Mouse (Mus musculus): ENCODE measurements around the gene Slc16a6. TPM values are rescaled to one million over a fixed set of nuclear protein-coding genes. Genes with fewer than 3 reads are reported as not detected.

The Slc16a6 gene
- polyA plus RNA-seq, 1 experiment from 2014 or later: 2.9 TPM

GRCm38 (mm10) chr11:109439209-109439608 is 34.2 kb downstream of the Slc16a6 start:
- H3K4me3 ChIP-seq (ENCODE audit: low read depth, low read length): peak overlapping the region; percentile 43; the same call in 1 of the 2 replicates
- no peaks in the 10 kb centered on the region for H3K9me3 ChIP-seq (ENCODE audit: control insufficient read depth, low read length)
- no peak for ATAC-seq (ENCODE audit: insufficient number of reproducible peaks, low FRiP score, low TSS enrichment, low read depth)
- H3K27ac ChIP-seq (replicated peaks; ENCODE audit: low read depth, low read length): no peak overlapping the region
- H3K4me2 ChIP-seq (ENCODE audit: low read depth, severe bottlenecking): peak overlapping the region; percentile 83; the same call in 1 of the 2 replicates
- DNase-seq (ENCODE audit: low spot score): peak; percentile 25
- H3K36me3 ChIP-seq (ENCODE audit: control insufficient read depth, insufficient read depth, low read length): peaks cover 10% of the 10 kb centered on the region
- WGBS: 29% methylated on average over 5 of the region's 5 CpGs
- no peak overlapping the region for H3K9ac ChIP-seq (ENCODE audit: low read length)
- no peaks in the 10 kb centered on the region for H3K4me1 ChIP-seq (ENCODE audit: control insufficient read depth, insufficient read depth, low read length)
- H3K27me3 ChIP-seq (ENCODE audit: control insufficient read depth, insufficient read depth, low read length): no peaks in the 10 kb centered on the region

DNA sequence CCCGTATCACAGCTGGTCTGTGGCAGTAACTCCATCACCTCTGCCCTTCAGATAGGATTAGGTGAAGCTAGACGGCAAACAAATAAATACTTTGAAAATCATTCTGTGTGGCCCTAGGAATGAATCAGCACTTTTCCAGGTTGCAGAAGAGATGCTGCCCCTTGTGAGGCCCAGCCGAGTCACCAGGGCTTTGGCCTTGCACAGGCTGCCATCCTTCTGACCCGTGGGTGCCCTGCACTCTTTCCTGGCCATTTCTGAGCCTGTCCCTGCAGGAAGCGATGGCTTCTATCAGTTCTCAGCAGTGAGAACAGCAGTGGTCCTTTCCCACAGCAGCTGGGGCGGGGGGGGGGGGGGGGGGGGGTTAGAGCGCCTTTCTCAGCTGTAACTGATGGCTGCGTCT is 36.5 kb downstream of the Slc16a6 start:
- Histone ChIP-seq H3K36me3 (ENCODE audit: control insufficient read depth, insufficient read depth, low read length) (peaks cover 11% of the 10 kb centered on the region), H3K9me3 (ENCODE audit: control insufficient read depth, low read length) (no peaks in the 10 kb centered on the region), H3K4me2 (ENCODE audit: low read depth, severe bottlenecking) (no peak overlapping the region), H3K4me3 (ENCODE audit: low read depth, low read length) (no peak overlapping the region), H3K4me1 (ENCODE audit: control insufficient read depth, insufficient read depth, low read length) (no peaks in the 10 kb centered on the region), H3K9ac (ENCODE audit: low read length) (no peak overlapping the region), H3K27ac (replicated peaks; ENCODE audit: low read depth, low read length) (no peak overlapping the region), H3K27me3 (ENCODE audit: control insufficient read depth, insufficient read depth, low read length) (no peaks in the 10 kb centered on the region)
- no peak for ATAC-seq (ENCODE audit: insufficient number of reproducible peaks, low FRiP score, low TSS enrichment, low read depth)
- 75% methylated on average over 7 of the region's 8 CpGs for WGBS
- no peak for DNase-seq (ENCODE audit: low spot score)

DNA sequence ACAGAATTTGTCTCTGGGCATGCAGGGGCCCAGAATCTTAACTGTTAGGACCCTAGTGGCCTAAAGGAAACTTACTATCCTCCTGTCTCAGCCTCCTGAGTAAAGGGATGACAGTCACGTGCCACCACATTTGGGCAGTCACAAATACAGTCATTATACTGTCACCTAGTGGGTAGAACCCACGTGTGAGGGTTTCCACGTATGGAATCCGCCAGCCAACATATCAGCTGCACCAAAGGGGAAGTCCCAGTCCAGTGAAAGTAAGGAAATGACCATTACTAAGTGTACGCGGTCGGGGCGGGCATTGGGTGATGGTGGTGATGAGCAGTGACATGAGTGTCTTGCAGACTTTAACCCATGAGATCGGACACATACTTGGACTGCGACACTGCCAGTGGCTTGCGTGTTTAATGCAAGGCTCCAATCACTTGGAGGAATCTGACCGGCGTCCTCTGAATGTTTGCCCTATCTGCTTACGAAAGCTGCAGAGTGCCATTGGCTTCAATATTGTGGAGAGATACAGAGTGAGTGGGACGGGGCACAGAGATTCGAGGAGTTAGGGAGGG is 39.1 kb downstream of the Slc16a6 start:
- no peak for ATAC-seq (ENCODE audit: insufficient number of reproducible peaks, low FRiP score, low TSS enrichment, low read depth)
- H3K4me3 ChIP-seq (ENCODE audit: low read depth, low read length): no peak overlapping the region
- H3K4me2 ChIP-seq (ENCODE audit: low read depth, severe bottlenecking): no peak overlapping the region
- 93% methylated on average over 16 of the region's 16 CpGs for WGBS
- no peak overlapping the region for H3K9ac ChIP-seq (ENCODE audit: low read length)
- no peak for DNase-seq (ENCODE audit: low spot score)
- H3K27ac ChIP-seq (replicated peaks; ENCODE audit: low read depth, low read length): no peak overlapping the region
- H3K27me3 ChIP-seq (ENCODE audit: control insufficient read depth, insufficient read depth, low read length): no peaks in the 10 kb centered on the region
- H3K9me3 ChIP-seq (ENCODE audit: control insufficient read depth, low read length): no peaks in the 10 kb centered on the region
- no peaks in the 10 kb centered on the region for H3K4me1 ChIP-seq (ENCODE audit: control insufficient read depth, insufficient read depth, low read length)
- peaks cover 15% of the 10 kb centered on the region for H3K36me3 ChIP-seq (ENCODE audit: control insufficient read depth, insufficient read depth, low read length)

DNA sequence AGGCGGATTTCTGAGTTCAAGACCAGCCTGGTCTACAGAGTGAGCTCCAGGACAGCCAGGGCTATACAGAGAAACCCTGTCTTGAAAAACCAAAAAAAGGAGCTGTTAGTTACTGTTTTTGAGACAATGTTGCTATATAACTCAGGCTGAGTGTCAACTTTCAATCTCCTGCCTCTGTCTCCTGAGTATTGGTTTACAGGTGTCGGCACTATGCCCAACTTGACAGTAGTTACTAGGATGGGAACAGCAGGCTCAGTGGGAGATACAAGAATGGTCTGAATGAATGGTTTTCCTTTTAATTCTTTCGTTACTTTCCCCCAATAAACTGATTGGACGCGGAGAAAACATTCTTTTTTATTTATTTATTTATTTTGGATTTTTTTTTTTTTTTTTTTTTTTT is 46.0 kb downstream of the Slc16a6 start:
- H3K4me2 ChIP-seq (ENCODE audit: low read depth, severe bottlenecking): no peak overlapping the region
- no peak overlapping the region for H3K4me3 ChIP-seq (ENCODE audit: low read depth, low read length)
- no peaks in the 10 kb centered on the region for H3K9me3 ChIP-seq (ENCODE audit: control insufficient read depth, low read length)
- H3K27me3 ChIP-seq (ENCODE audit: control insufficient read depth, insufficient read depth, low read length): no peaks in the 10 kb centered on the region
- H3K36me3 ChIP-seq (ENCODE audit: control insufficient read depth, insufficient read depth, low read length): peaks cover 4% of the 10 kb centered on the region
- no peaks in the 10 kb centered on the region for H3K4me1 ChIP-seq (ENCODE audit: control insufficient read depth, insufficient read depth, low read length)
- no peak for DNase-seq (ENCODE audit: low spot score)
- H3K9ac ChIP-seq (ENCODE audit: low read length): no peak overlapping the region
- no peak for ATAC-seq (ENCODE audit: insufficient number of reproducible peaks, low FRiP score, low TSS enrichment, low read depth)
- no peak overlapping the region for H3K27ac ChIP-seq (replicated peaks; ENCODE audit: low read depth, low read length)
- 94% methylated on average over 5 of the region's 5 CpGs for WGBS

DNA sequence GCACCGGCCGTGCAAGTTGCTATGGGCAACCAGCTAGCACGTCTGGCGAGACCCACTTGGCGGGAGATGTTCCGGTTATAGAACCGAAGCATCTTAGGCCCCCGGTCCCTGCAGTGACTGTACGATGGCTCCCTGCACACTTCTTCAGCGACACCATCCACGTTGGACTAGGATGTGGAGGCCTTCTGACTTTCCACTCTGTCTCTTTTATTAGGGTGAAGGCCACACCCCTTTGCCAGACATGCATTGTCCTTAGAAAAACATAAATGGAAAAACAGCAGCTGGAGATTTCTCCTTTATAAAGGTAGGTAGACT is 47.2 kb downstream of the Slc16a6 start:
- Histone ChIP-seq H3K27me3 (ENCODE audit: control insufficient read depth, insufficient read depth, low read length) (no peaks in the 10 kb centered on the region), H3K36me3 (ENCODE audit: control insufficient read depth, insufficient read depth, low read length) (peaks cover 4% of the 10 kb centered on the region), H3K4me3 (ENCODE audit: low read depth, low read length) (peak overlapping the region; percentile 60), H3K27ac (replicated peaks; ENCODE audit: low read depth, low read length) (peak overlapping the region; percentile 72), H3K9ac (ENCODE audit: low read length) (peak overlapping the region; percentile 82), H3K9me3 (ENCODE audit: control insufficient read depth, low read length) (no peaks in the 10 kb centered on the region), H3K4me2 (ENCODE audit: low read depth, severe bottlenecking) (peak overlapping the region; percentile 55), H3K4me1 (ENCODE audit: control insufficient read depth, insufficient read depth, low read length) (no peaks in the 10 kb centered on the region)
- 0% methylated on average over 11 of the region's 11 CpGs for WGBS
- DNase-seq (ENCODE audit: low spot score): no peak
- no peak; the same call in 1 of the 2 replicates for ATAC-seq (ENCODE audit: insufficient number of reproducible peaks, low FRiP score, low TSS enrichment, low read depth)

DNA sequence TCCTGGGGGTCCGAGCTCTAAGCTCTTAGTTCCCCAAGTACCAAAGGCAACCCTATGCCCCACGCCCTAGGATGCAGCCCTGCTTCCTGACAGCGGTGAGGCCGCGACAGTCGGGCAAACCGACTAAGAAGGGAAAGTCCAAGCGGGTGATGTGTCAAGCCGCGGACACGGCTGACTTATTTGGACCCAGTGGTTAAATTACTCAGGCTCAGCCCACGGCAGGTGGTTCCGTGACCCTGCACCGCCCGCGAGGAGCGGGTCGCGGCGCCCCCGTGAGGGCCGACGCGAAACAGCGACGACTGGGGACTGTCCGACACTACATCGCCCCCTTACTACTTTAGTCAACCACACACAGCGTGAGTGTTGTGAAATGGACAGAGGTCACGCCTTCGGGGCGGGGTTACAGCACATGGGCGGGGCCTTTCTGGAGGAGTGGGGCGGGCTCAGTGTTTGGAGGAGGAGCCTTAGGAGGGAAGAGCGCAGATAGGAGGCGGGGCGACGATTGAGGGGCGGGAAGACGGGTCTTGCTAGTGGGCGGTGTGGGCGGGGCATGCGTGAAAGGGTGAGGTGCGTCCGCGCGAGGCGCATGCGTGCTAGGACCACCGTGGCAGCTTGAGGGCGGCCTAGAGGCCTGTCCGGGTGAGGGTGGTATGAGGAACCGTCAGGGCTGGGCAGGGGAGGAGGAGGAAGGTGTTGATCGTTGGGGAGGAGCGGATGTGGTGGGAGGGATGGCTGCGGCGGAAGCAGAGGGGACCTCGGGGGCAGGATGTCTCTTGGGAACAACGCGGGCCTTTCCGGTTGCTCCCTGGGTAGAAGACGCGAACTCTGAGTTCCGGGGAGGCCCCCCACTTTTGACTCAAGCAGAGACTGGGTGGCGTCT is 47.8 kb downstream of the Slc16a6 start, which contains the start of gene Amz2:
Gene Amz2, plus strand, starts transcription at position 555 of the 880 bp plus-strand sequence.
- under 1% methylated on average over 65 of the region's 65 CpGs for WGBS
- Histone ChIP-seq H3K9ac (ENCODE audit: low read length) (peak within 1 kb of the TSS; percentile 82), H3K4me3 (ENCODE audit: low read depth, low read length) (peak within 1 kb of the TSS; percentile 60), H3K36me3 (ENCODE audit: control insufficient read depth, insufficient read depth, low read length) (peaks cover 4% of the 10 kb centered on the region), H3K27me3 (ENCODE audit: control insufficient read depth, insufficient read depth, low read length) (no peaks in the 10 kb centered on the region), H3K4me2 (ENCODE audit: low read depth, severe bottlenecking) (peak within 1 kb of the TSS; percentile 55), H3K27ac (replicated peaks; ENCODE audit: low read depth, low read length) (peak within 1 kb of the TSS; percentile 72), H3K4me1 (ENCODE audit: control insufficient read depth, insufficient read depth, low read length) (no peaks in the 10 kb centered on the region), H3K9me3 (ENCODE audit: control insufficient read depth, low read length) (no peaks in the 10 kb centered on the region)
- DNase-seq (ENCODE audit: low spot score) (peak; percentile 100), ATAC-seq (ENCODE audit: insufficient number of reproducible peaks, low FRiP score, low TSS enrichment, low read depth) (peak; percentile 95)

DNA sequence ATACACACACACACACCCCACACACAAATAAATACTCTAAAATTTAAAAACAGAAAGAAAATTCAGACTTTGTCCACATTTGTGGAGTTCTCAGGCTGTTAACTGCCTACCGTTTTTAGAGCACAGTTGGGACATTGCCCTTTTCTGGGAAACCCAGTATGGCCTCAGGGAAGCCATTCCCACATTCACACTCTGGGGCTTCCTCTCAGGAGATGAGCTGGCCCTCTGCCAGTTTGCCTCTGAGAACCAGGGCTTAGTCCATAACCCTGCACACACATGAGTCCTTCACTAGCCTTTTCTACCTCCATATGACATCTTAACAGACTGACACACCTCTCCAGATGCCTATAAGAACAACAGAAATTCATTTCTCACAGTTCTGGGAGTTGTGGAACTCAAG is 50.1 kb downstream of the Slc16a6 start:
- H3K36me3 ChIP-seq (ENCODE audit: control insufficient read depth, insufficient read depth, low read length): no peaks in the 10 kb centered on the region
- H3K4me1 ChIP-seq (ENCODE audit: control insufficient read depth, insufficient read depth, low read length): no peaks in the 10 kb centered on the region
- ATAC-seq (ENCODE audit: insufficient number of reproducible peaks, low FRiP score, low TSS enrichment, low read depth): no peak
- H3K27me3 ChIP-seq (ENCODE audit: control insufficient read depth, insufficient read depth, low read length): no peaks in the 10 kb centered on the region
- no peak overlapping the region for H3K4me2 ChIP-seq (ENCODE audit: low read depth, severe bottlenecking)
- H3K9ac ChIP-seq (ENCODE audit: low read length): no peak overlapping the region
- no peak for DNase-seq (ENCODE audit: low spot score)
- no peak overlapping the region for H3K27ac ChIP-seq (replicated peaks; ENCODE audit: low read depth, low read length)
- WGBS: 69% methylated on average over 1 of the region's 1 CpGs
- no peaks in the 10 kb centered on the region for H3K9me3 ChIP-seq (ENCODE audit: control insufficient read depth, low read length)
- H3K4me3 ChIP-seq (ENCODE audit: low read depth, low read length): no peak overlapping the region

DNA sequence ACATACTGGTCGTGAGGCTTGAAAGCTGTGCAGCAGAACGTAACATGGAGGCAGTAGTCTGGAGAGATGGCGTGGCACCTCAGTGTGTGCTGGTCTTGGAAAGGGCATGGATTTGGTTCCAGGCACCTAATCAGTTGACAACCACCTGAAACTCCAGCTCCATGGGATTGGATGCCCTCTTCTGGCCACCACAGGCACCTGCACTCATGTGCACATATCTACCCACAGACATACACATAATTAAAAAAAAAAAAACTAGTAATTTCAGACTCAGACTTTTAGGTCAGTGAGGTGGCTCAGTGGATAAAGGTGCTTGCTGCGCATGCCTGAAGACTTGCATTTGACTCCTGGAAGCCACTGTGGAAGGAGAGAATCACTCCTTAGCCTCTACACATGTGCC is 51.1 kb downstream of the Slc16a6 start:
- no peaks in the 10 kb centered on the region for H3K27me3 ChIP-seq (ENCODE audit: control insufficient read depth, insufficient read depth, low read length)
- no peak overlapping the region for H3K4me2 ChIP-seq (ENCODE audit: low read depth, severe bottlenecking)
- 96% methylated on average over 4 of the region's 4 CpGs for WGBS
- no peaks in the 10 kb centered on the region for H3K4me1 ChIP-seq (ENCODE audit: control insufficient read depth, insufficient read depth, low read length)
- DNase-seq (ENCODE audit: low spot score): no peak
- H3K27ac ChIP-seq (replicated peaks; ENCODE audit: low read depth, low read length): no peak overlapping the region
- ATAC-seq (ENCODE audit: insufficient number of reproducible peaks, low FRiP score, low TSS enrichment, low read depth): no peak
- no peak overlapping the region for H3K9ac ChIP-seq (ENCODE audit: low read length)
- no peaks in the 10 kb centered on the region for H3K9me3 ChIP-seq (ENCODE audit: control insufficient read depth, low read length)
- H3K36me3 ChIP-seq (ENCODE audit: control insufficient read depth, insufficient read depth, low read length): no peaks in the 10 kb centered on the region
- no peak overlapping the region for H3K4me3 ChIP-seq (ENCODE audit: low read depth, low read length)
